Mouse (Mus musculus): ENCODE measurements around the gene 2810004N23Rik. TPM values are rescaled to one million over a fixed set of nuclear protein-coding genes. Genes with fewer than 3 reads are reported as not detected.

Gene 2810004N23Rik
- total RNA-seq, 2 experiments from 2014 or later: 23.5 to 24.0 TPM

DNA sequence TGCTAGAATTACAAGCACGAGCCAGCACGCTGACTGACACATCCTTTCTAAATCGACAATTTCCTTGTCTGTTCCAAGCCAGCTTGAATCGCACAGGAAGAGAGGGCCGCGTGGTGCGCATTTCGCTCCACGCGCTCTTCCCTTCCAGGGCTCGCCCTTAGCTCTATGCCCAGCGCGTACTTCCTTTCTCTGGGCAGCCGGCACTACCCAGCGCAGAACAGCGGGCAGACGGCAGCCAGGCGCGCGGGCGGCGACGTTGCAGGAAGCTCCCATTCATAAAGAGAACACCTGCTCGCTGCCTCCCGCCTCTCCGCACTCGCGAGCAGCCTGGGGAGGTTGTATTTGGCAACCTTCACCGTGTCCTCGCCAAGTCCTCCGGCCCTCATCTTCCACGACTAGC lies 70.7 kb downstream of the 2810004N23Rik start:
- DNase-seq (ENCODE audit: low spot score in 2 of 2): peak; percentile 56 to 58

DNA sequence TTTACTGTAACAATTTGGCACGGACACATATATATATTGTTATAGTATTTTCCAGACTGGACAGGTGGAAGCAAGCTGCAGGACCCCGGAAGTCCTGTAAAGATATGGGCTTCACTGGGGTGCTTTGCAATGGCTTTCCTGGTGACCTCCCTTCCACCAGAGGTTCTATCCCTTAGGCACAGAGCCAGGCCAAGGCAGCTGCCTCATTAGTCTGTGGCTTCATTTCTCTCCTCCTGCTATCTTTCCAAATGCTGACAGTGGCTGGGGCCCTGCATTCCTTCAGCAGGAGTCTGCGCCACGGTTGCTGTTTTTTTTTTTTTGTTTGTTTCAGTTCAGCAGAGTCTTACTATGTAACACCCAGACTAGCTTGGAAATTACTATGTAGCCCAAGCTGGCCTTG lies 71.2 kb downstream of the 2810004N23Rik start:
- no peak for DNase-seq (ENCODE audit: low spot score in 2 of 2)

DNA sequence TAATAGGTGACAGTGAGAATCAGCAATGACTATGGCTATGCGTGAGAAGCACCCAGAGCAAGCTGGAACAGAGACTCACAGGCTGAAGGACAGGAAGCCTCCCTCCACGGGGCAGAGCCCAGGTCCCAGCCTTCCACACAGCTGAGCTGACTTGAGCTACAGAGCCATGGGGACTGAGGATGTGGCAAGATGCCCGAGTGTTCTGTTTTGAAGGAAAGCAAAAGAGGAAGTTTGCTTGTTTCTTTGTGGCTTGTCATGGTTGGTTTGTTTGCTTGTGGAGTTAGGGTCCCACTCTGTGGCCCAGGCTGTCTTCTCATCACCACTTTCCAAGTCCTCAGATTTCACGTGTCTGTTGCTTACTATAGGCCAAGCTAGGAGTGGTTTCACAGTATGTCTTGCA lies 72.2 kb downstream of the 2810004N23Rik start:
- no peak for DNase-seq (ENCODE audit: low spot score in 2 of 2)

Other genes with a start within 250 kb of the 2810004N23Rik start
- 10 to 100 TPM; 94.7 to 99.2 TPM for gene 2310022B05Rik, start 199.8 kb downstream of the 2810004N23Rik start, total RNA-seq (2021)
- gene Ttc13, start 141.1 kb downstream of the 2810004N23Rik start, total RNA-seq (2021): 10 to 100 TPM; 51.8 to 54.9 TPM
- 10 to 100 TPM; 11.3 to 13.3 TPM for gene Arv1, start 141.0 kb downstream of the 2810004N23Rik start, total RNA-seq (2021)
- under 1 TPM; 0.67 to 0.97 TPM for gene Fam89a, start 111.3 kb downstream of the 2810004N23Rik start, total RNA-seq (2021)
- gene Trim67, start 70.0 kb downstream of the 2810004N23Rik start, total RNA-seq (2021): 10 to 100 TPM; 14.9 to 16.5 TPM
- 10 to 100 TPM; 66.3 to 69.6 TPM for gene Gnpat, start 87 bp downstream of the 2810004N23Rik start, total RNA-seq (2021)
- gene Exoc8, start 34.6 kb upstream of the 2810004N23Rik start, total RNA-seq (2021): 10 to 100 TPM; 35.3 to 37.0 TPM
- gene Sprtn, start 34.8 kb upstream of the 2810004N23Rik start, total RNA-seq (2021): 10 to 100 TPM; 12.8 to 14.3 TPM
- gene Egln1, start 86.2 kb upstream of the 2810004N23Rik start, total RNA-seq (2021): 10 to 100 TPM; 59.9 to 63.3 TPM
- gene Tsnax, start 149.9 kb upstream of the 2810004N23Rik start, total RNA-seq (2021): 100 to 1,000 TPM; 106 to 107 TPM
- gene Disc1, start 191.1 kb upstream of the 2810004N23Rik start, total RNA-seq (2021): 1 to 10 TPM; 4.5 to 5.7 TPM

Data from layer of hippocampus, postnatal 14 days (tissue).